Mouse (Mus musculus) naive thymus-derived CD4-positive, alpha-beta T cell, adult 2 months (primary cell): ENCODE measurements around the gene Ubash3a.

ENCODE experiments used
- DNase-seq: peaks from one replicate; pipeline ENCODE4 v3.0.0-alpha.2; 2011; ENCODE audit warnings: low read depth

Gene Ubash3a

GRCm38 (mm10) chr17:31216068-31216955 lies 8.6 kb downstream of the Ubash3a start:
- DNase-seq = peak; percentile 26

GRCm38 (mm10) chr17:31222810-31223310 lies 15.2 kb downstream of the Ubash3a start:
- DNase-seq = peak; percentile 34

GRCm38 (mm10) chr17:31223835-31224234 lies 16.2 kb downstream of the Ubash3a start:
- peak; percentile 75 for DNase-seq

- DNase-seq = peak; percentile 38
These were observed 16.9 kb downstream of the Ubash3a start for GRCm38 (mm10) chr17:31224591-31224990.

GRCm38 (mm10) chr17:31226368-31226767 lies 18.7 kb downstream of the Ubash3a start:
- DNase-seq = no peak

GRCm38 (mm10) chr17:31226931-31227330 lies 19.3 kb downstream of the Ubash3a start:
- DNase-seq = no peak

GRCm38 (mm10) chr17:31231780-31232179 lies 24.1 kb downstream of the Ubash3a start:
- DNase-seq = no peak

GRCm38 (mm10) chr17:31232251-31233010 lies 24.8 kb downstream of the Ubash3a start:
- no peak for DNase-seq

GRCm38 (mm10) chr17:31235915-31236314 lies 28.2 kb downstream of the Ubash3a start:
- no peak for DNase-seq

GRCm38 (mm10) chr17:31238234-31239020 lies 30.8 kb downstream of the Ubash3a start:
- DNase-seq = no peak

- DNase-seq = no peak
These were observed 33.5 kb downstream of the Ubash3a start for GRCm38 (mm10) chr17:31241156-31241555.

- DNase-seq = peak; percentile 77
These were observed 35.1 kb downstream of the Ubash3a start for GRCm38 (mm10) chr17:31242764-31243163.

GRCm38 (mm10) chr17:31245321-31245720 lies 37.6 kb downstream of the Ubash3a start:
- no peak for DNase-seq

GRCm38 (mm10) chr17:31247144-31247543 lies 39.5 kb downstream of the Ubash3a start:
- no peak for DNase-seq

- no peak for DNase-seq
These were observed 46.3 kb downstream of the Ubash3a start for GRCm38 (mm10) chr17:31253951-31254350.

GRCm38 (mm10) chr17:31254463-31254931 lies 46.8 kb downstream of the Ubash3a start:
- peak; percentile 75 for DNase-seq

- DNase-seq = no peak
These were observed 49.5 kb downstream of the Ubash3a start for GRCm38 (mm10) chr17:31257149-31257548.

GRCm38 (mm10) chr17:31257898-31258297 lies 50.2 kb downstream of the Ubash3a start:
- no peak for DNase-seq

- no peak for DNase-seq
These were observed 50.7 kb downstream of the Ubash3a start for GRCm38 (mm10) chr17:31258310-31258865.

- DNase-seq = no peak
These were observed 51.5 kb downstream of the Ubash3a start for GRCm38 (mm10) chr17:31259145-31259544.

GRCm38 (mm10) chr17:31259825-31260224 lies 52.2 kb downstream of the Ubash3a start:
- peak; percentile 51 for DNase-seq
